Mouse (Mus musculus) embryonic facial prominence, embryonic 13.5 days (tissue): ENCODE data around the gene Gps1. TPM values are rescaled to one million over a fixed set of nuclear protein-coding genes. Genes with fewer than 3 reads are reported as not detected.
"Not testable (repeated sequence)": the region's sequence is repeated elsewhere in the genome, so short reads cannot be mapped to it uniquely, and the experiment has no call there.

Experiments used
- ATAC-seq: fragments of 200-750 bp; cut with Nextera tagmentation; 2 replicates; pipeline ENCODE4 v1.8.0; 2017; ENCODE audit warnings: low read depth; ENCODE audit not compliant: insufficient number of reproducible peaks, insufficient read depth, low FRiP score, low TSS enrichment
- H3K27ac ChIP-seq: fragments of 300-500 bp; sonication (generic); 2 replicates; pipeline ENCODE4 v1.5.1; 2015; ENCODE audit warnings: moderate library complexity, mild to moderate bottlenecking, inconsistent platforms
- H3K27me3 ChIP-seq: fragments of 300-500 bp; sonication (generic); 2 replicates; pipeline ENCODE4 v1.6.1; 2015; ENCODE audit warnings: mild to moderate bottlenecking, inconsistent platforms
- H3K36me3 ChIP-seq: fragments of 300-500 bp; sonication (generic); 2 replicates; pipeline ENCODE4 v1.6.1; 2015; ENCODE audit warnings: mild to moderate bottlenecking, inconsistent platforms
- H3K4me1 ChIP-seq: fragments of 300-500 bp; sonication (generic); 2 replicates; pipeline ENCODE4 v1.6.1; 2015; ENCODE audit warnings: inconsistent platforms
- H3K4me2 ChIP-seq: fragments of 300-500 bp; sonication (generic); 2 replicates; pipeline ENCODE4 v1.6.1; 2015; ENCODE audit warnings: moderate library complexity, mild to moderate bottlenecking, inconsistent platforms
- H3K4me3 ChIP-seq: fragments of 300-500 bp; sonication (generic); 2 replicates; pipeline ENCODE4 v1.5.1; 2015; ENCODE audit warnings: mild to moderate bottlenecking, inconsistent platforms
- H3K9ac ChIP-seq: fragments of 300-500 bp; sonication (generic); 2 replicates; pipeline ENCODE4 v1.6.1; 2015; ENCODE audit warnings: mild to moderate bottlenecking, inconsistent platforms
- H3K9me3 ChIP-seq: fragments of 300-500 bp; sonication (generic); 2 replicates; pipeline ENCODE4 v1.6.1; 2016; ENCODE audit warnings: inconsistent platforms
- WGBS: fragments of 180-500 bp; shearing (Covaris S2); methylation state at CpG from one replicate; pipeline ENCODE4 v1.1.7; 2015; ENCODE audit warnings: mixed read lengths; 5-methylcytosine and 5-hydroxymethylcytosine counted together
- polyA plus RNA-seq: library from polyadenylated mRNA; unstranded; fragments of >200 nt; fragmentation: Nextera tagmentation; extraction: Ambion mirVana; gene quantifications from 2 replicates; pipeline ENCODE4 v1.2.1, GENCODE M21; 2015

Gene Gps1
- 223 and 233 TPM in 2 replicates for polyA plus RNA-seq

GRCm38 (mm10) chr11:120784064-120784791 lies at the start of gene Gps1, which contains the start of gene Rfng:
Gps1 (plus strand) TSS chr11:120784272.
Rfng (minus strand) TSS chr11:120784207.
- H3K9me3 ChIP-seq, result no peaks in the 10 kb centered on the region
- no peaks in the 10 kb centered on the region for H3K27me3 ChIP-seq
- ATAC-seq, result peak; percentile 78; the same call in 1 of the 2 replicates
- peaks cover 61% of the 10 kb centered on the region for H3K36me3 ChIP-seq
- H3K4me2 ChIP-seq, result peak within 1 kb of the TSS; percentile 96
- H3K4me3 ChIP-seq, result peak within 1 kb of the TSS; percentile 95
- peak within 1 kb of the TSS; percentile 95 for H3K9ac ChIP-seq
- WGBS, result under 1% methylated on average over 97 of the region's 107 CpGs
- H3K27ac ChIP-seq, result peak within 1 kb of the TSS; percentile 81
- H3K4me1 ChIP-seq, result peaks cover 27% of the 10 kb centered on the region

- no peak for ATAC-seq
- H3K36me3 ChIP-seq, result no peaks in the 10 kb centered on the region
- H3K9me3 ChIP-seq, result no peaks in the 10 kb centered on the region
- no peaks in the 10 kb centered on the region for H3K27me3 ChIP-seq
- no peak overlapping the region for H3K4me2 ChIP-seq
- H3K9ac ChIP-seq, result no peak overlapping the region
- H3K4me3 ChIP-seq, result no peak overlapping the region
- H3K27ac ChIP-seq, result no peak overlapping the region
- peaks cover 20% of the 10 kb centered on the region for H3K4me1 ChIP-seq
- WGBS, result 77% methylated on average over 6 of the region's 6 CpGs
Measured at GRCm38 (mm10) chr11:120736424-120736823, 47.6 kb upstream of the Gps1 start.

DNA sequence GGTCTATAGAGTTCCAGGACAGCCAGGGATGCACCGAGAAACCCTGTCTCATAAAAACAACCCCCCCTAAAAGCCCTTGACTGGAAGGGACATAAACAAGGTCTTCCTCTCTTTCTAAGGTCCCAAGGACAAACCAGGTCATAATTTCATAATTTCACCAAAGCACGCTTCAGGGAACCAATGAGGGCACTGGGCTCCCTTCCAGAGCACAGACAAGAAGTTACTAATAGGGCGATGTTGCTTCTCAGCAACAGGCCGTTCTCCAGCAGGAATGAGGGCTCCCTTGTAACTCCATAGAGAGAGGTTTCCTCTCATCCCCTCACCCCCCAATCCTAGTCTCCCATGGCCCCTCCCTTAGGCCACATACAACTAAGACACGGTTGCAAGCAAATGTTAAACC lies 43.1 kb upstream of the Gps1 start:
- WGBS, result 87% methylated on average over 5 of the region's 5 CpGs
- H3K9me3 ChIP-seq, result no peaks in the 10 kb centered on the region
- no peaks in the 10 kb centered on the region for H3K4me1 ChIP-seq
- no peak overlapping the region for H3K4me3 ChIP-seq
- H3K4me2 ChIP-seq, result no peak overlapping the region
- no peak overlapping the region for H3K27ac ChIP-seq
- ATAC-seq, result no peak
- H3K27me3 ChIP-seq, result no peaks in the 10 kb centered on the region
- H3K9ac ChIP-seq, result no peak overlapping the region
- H3K36me3 ChIP-seq, result no peaks in the 10 kb centered on the region

DNA sequence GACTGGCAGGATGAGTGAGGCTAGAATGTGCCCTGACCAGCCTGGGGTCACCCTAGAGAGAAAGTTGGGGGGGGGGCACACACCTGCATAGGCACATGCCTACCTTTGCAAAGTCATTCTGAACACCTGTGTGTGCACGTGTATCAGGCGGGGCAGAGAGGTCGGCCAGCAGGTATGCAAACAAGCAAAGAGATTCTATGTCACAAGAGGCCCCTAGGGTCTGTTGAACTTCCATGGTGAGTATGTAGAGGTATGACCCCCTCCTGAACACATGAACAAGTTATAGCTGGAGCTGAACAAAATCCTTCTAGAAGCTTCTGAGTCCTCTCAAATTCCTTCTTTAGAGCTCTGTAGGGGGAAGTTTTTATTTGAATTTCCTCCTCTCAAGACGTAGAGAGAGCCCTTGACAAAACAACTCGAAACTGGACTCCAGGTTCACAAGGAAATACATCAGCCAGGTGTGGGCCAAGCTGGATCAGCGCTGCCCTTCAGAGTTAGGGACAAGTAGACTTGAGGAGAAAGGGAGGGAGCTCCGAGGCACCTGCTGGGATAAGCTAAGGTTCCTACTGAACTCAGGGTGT lies 39.9 kb upstream of the Gps1 start:
- WGBS, result 68% methylated on average over 7 of the region's 7 CpGs
- Histone ChIP-seq H3K4me1 (no peaks in the 10 kb centered on the region), H3K27ac (no peak overlapping the region), H3K36me3 (no peaks in the 10 kb centered on the region), H3K4me3 (no peak overlapping the region), H3K9me3 (no peaks in the 10 kb centered on the region), H3K27me3 (no peaks in the 10 kb centered on the region), H3K9ac (no peak overlapping the region), H3K4me2 (no peak overlapping the region)
- no peak for ATAC-seq

DNA sequence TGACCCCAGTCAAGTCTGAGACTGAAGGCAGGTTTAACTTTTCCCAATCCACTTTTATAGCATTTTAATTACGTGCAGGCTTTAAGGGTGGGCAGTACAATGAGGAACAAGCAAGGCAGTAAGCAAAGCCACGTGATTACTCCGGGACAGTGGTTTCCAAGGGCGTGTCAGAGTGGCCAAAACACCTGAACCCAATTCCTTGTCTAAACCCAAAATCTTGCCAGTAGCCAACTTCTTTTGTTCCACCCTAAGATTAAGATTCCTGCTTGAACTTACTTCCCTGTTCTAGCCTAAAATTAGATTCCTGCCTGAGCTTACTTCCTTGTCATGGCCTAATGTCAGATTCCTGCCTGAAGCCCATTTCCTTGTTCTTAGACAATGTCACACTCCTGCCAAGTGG lies 36.1 kb upstream of the Gps1 start:
- no peak overlapping the region for H3K9ac ChIP-seq
- H3K4me3 ChIP-seq, result no peak overlapping the region
- H3K4me2 ChIP-seq, result no peak overlapping the region
- no peaks in the 10 kb centered on the region for H3K36me3 ChIP-seq
- no peak for ATAC-seq
- H3K4me1 ChIP-seq, result no peaks in the 10 kb centered on the region
- no peaks in the 10 kb centered on the region for H3K9me3 ChIP-seq
- 0 out of 2 replicates have a peak, but pooled peaks cover 3% of the 10 kb centered on the region for H3K27me3 ChIP-seq
- no peak overlapping the region for H3K27ac ChIP-seq
- 66% methylated on average over 4 of the region's 4 CpGs for WGBS

GRCm38 (mm10) chr11:120749430-120749829 lies 34.6 kb upstream of the Gps1 start:
- Histone ChIP-seq H3K9me3 (no peaks in the 10 kb centered on the region), H3K4me1 (no peaks in the 10 kb centered on the region), H3K9ac (no peak overlapping the region), H3K27ac (no peak overlapping the region), H3K4me3 (no peak overlapping the region), H3K27me3 (0 out of 2 replicates have a peak, but pooled peaks cover 3% of the 10 kb centered on the region), H3K4me2 (no peak overlapping the region), H3K36me3 (no peaks in the 10 kb centered on the region)
- no peak for ATAC-seq
- WGBS, result 59% methylated on average over 8 of the region's 8 CpGs

GRCm38 (mm10) chr11:120751606-120752005 lies 32.5 kb upstream of the Gps1 start:
- Histone ChIP-seq H3K27ac (no peak overlapping the region), H3K4me1 (no peaks in the 10 kb centered on the region), H3K4me3 (no peak overlapping the region), H3K27me3 (0 out of 2 replicates have a peak, but pooled peaks cover 3% of the 10 kb centered on the region), H3K9me3 (no peaks in the 10 kb centered on the region), H3K9ac (no peak overlapping the region), H3K4me2 (no peak overlapping the region), H3K36me3 (no peaks in the 10 kb centered on the region)
- no peak for ATAC-seq
- WGBS, result 68% methylated on average over 4 of the region's 4 CpGs

- WGBS, result 86% methylated on average over 9 of the region's 9 CpGs
- Histone ChIP-seq H3K27ac (no peak overlapping the region), H3K27me3 (peaks cover 15% of the 10 kb centered on the region), H3K4me3 (no peak overlapping the region), H3K9ac (no peak overlapping the region), H3K9me3 (peaks cover 12% of the 10 kb centered on the region), H3K4me1 (peaks cover 6% of the 10 kb centered on the region; the same call in 1 of the 2 replicates), H3K4me2 (no peak overlapping the region), H3K36me3 (no peaks in the 10 kb centered on the region)
- no peak for ATAC-seq
Measured at GRCm38 (mm10) chr11:120760236-120760635, 23.8 kb upstream of the Gps1 start.

GRCm38 (mm10) chr11:120761811-120762671 lies 22.0 kb upstream of the Gps1 start:
- H3K4me3 ChIP-seq, result no peak overlapping the region
- no peak overlapping the region for H3K27ac ChIP-seq
- H3K27me3 ChIP-seq, result peaks cover 15% of the 10 kb centered on the region
- peaks cover 12% of the 10 kb centered on the region for H3K9me3 ChIP-seq
- no peaks in the 10 kb centered on the region for H3K36me3 ChIP-seq
- whole genome bisulfite sequencing, result 72% methylated on average over 14 of the region's 14 CpGs
- peak overlapping the region; percentile 49 for H3K9ac ChIP-seq
- ATAC-seq, result 0 out of 2 replicates have a peak, but pooled peaks have one; percentile 34
- peaks cover 6% of the 10 kb centered on the region; the same call in 1 of the 2 replicates for H3K4me1 ChIP-seq
- H3K4me2 ChIP-seq, result peak overlapping the region; percentile 44

DNA sequence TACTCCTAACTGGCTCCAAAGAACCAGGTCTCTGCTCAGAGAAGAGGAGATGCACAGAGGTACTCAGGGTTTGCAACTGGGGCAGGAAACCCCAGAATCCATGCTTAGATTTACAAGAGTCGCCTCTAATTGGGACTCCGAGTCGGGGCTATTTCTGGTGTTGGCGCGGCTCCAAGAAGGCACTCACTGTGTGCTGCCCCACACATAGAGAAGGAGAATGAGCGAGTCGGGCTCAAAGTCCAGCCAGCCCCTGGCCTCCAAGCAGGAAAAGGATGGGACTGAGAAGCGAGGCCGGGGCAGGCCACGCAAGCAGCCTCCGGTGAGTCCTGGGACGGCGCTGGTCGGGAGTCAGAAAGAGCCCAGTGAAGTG lies 21.4 kb upstream of the Gps1 start, which contains the start of gene Hmga1b:
Gene Hmga1b, plus strand, starts transcription at position 123 of the 370 bp plus-strand sequence.
- ATAC-seq, H3K36me3 ChIP-seq, H3K27ac ChIP-seq, H3K4me1 ChIP-seq: not testable (repeated sequence)
- H3K27me3 ChIP-seq, result peaks cover 15% of the 10 kb centered on the region
- H3K9ac ChIP-seq, result peak within 1 kb of the TSS; percentile 49
- WGBS, result 20% methylated on average over 14 of the region's 14 CpGs
- H3K9me3 ChIP-seq, result peaks cover 12% of the 10 kb centered on the region
- H3K4me3 ChIP-seq, result peak within 1 kb of the TSS; percentile 12; the same call in 1 of the 2 replicates
- H3K4me2 ChIP-seq, result peak within 1 kb of the TSS; percentile 44
